Mouse (Mus musculus): Measurements from ENCODE around the gene Prkg1. TPM values are rescaled to one million over a fixed set of nuclear protein-coding genes. Genes with fewer than 3 reads are reported as not detected.

Gene Prkg1
- total and polyA plus RNA-seq, 3 experiments: 1.0 to 29.0 (median 22.9) TPM

- no peak for DNase-seq (ENCODE audit: low spot score)
- ATAC-seq (ENCODE audit: extremely low read depth, insufficient number of reproducible peaks, low FRiP score, poor library complexity, severe bottlenecking): no peak
- TF ChIP-seq TAL1 (conservative IDR thresholded peaks at IDR 0.05; ENCODE audit: low read depth, low read length): no peak
- TF ChIP-seq GATA2 (IDR thresholded peaks at IDR 0.05; ENCODE audit: borderline replicate concordance, low read depth, low read length): no peak
- TF ChIP-seq CTCF (IDR thresholded peaks at IDR 0.05; ENCODE audit: low read depth, low read length): no peak
- no peak for TF ChIP-seq GATA1 (IDR thresholded peaks at IDR 0.05; ENCODE audit: borderline replicate concordance, low read length)
- TF ChIP-seq POLR2AphosphoS5 (IDR thresholded peaks at IDR 0.05; ENCODE audit: insufficient replicate concordance, low read depth, low read length): no peak
Measured at GRCm38 (mm10) chr19:31149902-31150301, 614.9 kb downstream of the Prkg1 start.

GRCm38 (mm10) chr19:31147457-31147856, 617.4 kb downstream of the Prkg1 start:
- ATAC-seq (ENCODE audit: extremely low read depth, insufficient number of reproducible peaks, low FRiP score, poor library complexity, severe bottlenecking): no peak

More at GRCm38 (mm10) chr19:31149902-31150301, 614.9 kb downstream of the Prkg1 start:
- no peaks in the 10 kb centered on the region for H3K9me3 ChIP-seq (replicated peaks)
- H3K36me3 ChIP-seq (replicated peaks): no peaks in the 10 kb centered on the region
- no peaks in the 10 kb centered on the region for H3K4me1 ChIP-seq (ENCODE audit: insufficient read depth, low read depth, low read length)
- no peak overlapping the region for H3K4me3 ChIP-seq (ENCODE audit: low read depth, low read length)
- H3K27me3 ChIP-seq (ENCODE audit: insufficient read depth, low read length): peaks cover 7% of the 10 kb centered on the region; the same call in 1 of the 2 replicates

GRCm38 (mm10) chr19:31146156-31146555, 618.7 kb downstream of the Prkg1 start:
- ATAC-seq (ENCODE audit: extremely low read depth, insufficient number of reproducible peaks, low FRiP score, poor library complexity, severe bottlenecking) (no peak), DNase-seq (ENCODE audit: low spot score) (no peak)
- Histone ChIP-seq H3K36me3 (replicated peaks) (no peaks in the 10 kb centered on the region), H3K27me3 (ENCODE audit: insufficient read depth, low read length) (peaks cover 2% of the 10 kb centered on the region; the same call in 1 of the 2 replicates), H3K4me3 (ENCODE audit: low read depth, low read length) (no peak overlapping the region), H3K4me1 (ENCODE audit: insufficient read depth, low read depth, low read length) (no peaks in the 10 kb centered on the region), H3K9me3 (replicated peaks) (no peaks in the 10 kb centered on the region)
- TF ChIP-seq GATA2 (IDR thresholded peaks at IDR 0.05; ENCODE audit: borderline replicate concordance, low read depth, low read length) (no peak), GATA1 (IDR thresholded peaks at IDR 0.05; ENCODE audit: borderline replicate concordance, low read length) (no peak), TAL1 (conservative IDR thresholded peaks at IDR 0.05; ENCODE audit: low read depth, low read length) (no peak), POLR2AphosphoS5 (IDR thresholded peaks at IDR 0.05; ENCODE audit: insufficient replicate concordance, low read depth, low read length) (no peak), CTCF (IDR thresholded peaks at IDR 0.05; ENCODE audit: low read depth, low read length) (no peak)

More at GRCm38 (mm10) chr19:31147457-31147856, 617.4 kb downstream of the Prkg1 start:
- no peaks in the 10 kb centered on the region for H3K4me1 ChIP-seq (ENCODE audit: insufficient read depth, low read depth, low read length)
- no peaks in the 10 kb centered on the region for H3K36me3 ChIP-seq (replicated peaks)
- no peaks in the 10 kb centered on the region for H3K9me3 ChIP-seq (replicated peaks)
- no peak for TF ChIP-seq CTCF (IDR thresholded peaks at IDR 0.05; ENCODE audit: low read depth, low read length)
- DNase-seq (ENCODE audit: low spot score): no peak
- H3K27me3 ChIP-seq (ENCODE audit: insufficient read depth, low read length): peaks cover 2% of the 10 kb centered on the region; the same call in 1 of the 2 replicates
- no peak overlapping the region for H3K4me3 ChIP-seq (ENCODE audit: low read depth, low read length)

- TF ChIP-seq POLR2AphosphoS5 (IDR thresholded peaks at IDR 0.05; ENCODE audit: insufficient replicate concordance, low read depth, low read length) (no peak), TAL1 (conservative IDR thresholded peaks at IDR 0.05; ENCODE audit: low read depth, low read length) (no peak), GATA1 (IDR thresholded peaks at IDR 0.05; ENCODE audit: borderline replicate concordance, low read length) (no peak), GATA2 (IDR thresholded peaks at IDR 0.05; ENCODE audit: borderline replicate concordance, low read depth, low read length) (no peak)
- DNase-seq (ENCODE audit: low spot score) (no peak), ATAC-seq (ENCODE audit: extremely low read depth, insufficient number of reproducible peaks, low FRiP score, poor library complexity, severe bottlenecking) (no peak)
- H3K4me3 ChIP-seq (ENCODE audit: low read depth, low read length): no peak overlapping the region
- no peaks in the 10 kb centered on the region for H3K9me3 ChIP-seq (replicated peaks)
- peaks cover 2% of the 10 kb centered on the region; the same call in 1 of the 2 replicates for H3K27me3 ChIP-seq (ENCODE audit: insufficient read depth, low read length)
- no peaks in the 10 kb centered on the region for H3K4me1 ChIP-seq (ENCODE audit: insufficient read depth, low read depth, low read length)
- H3K36me3 ChIP-seq (replicated peaks): no peaks in the 10 kb centered on the region
Measured at GRCm38 (mm10) chr19:31141905-31142304, 622.9 kb downstream of the Prkg1 start.

- no peaks in the 10 kb centered on the region for H3K27me3 ChIP-seq (ENCODE audit: insufficient read depth, low read length)
- H3K4me1 ChIP-seq (ENCODE audit: insufficient read depth, low read depth, low read length): no peaks in the 10 kb centered on the region
- no peak for DNase-seq (ENCODE audit: low spot score)
- H3K9me3 ChIP-seq (replicated peaks): no peaks in the 10 kb centered on the region
- no peak for ATAC-seq (ENCODE audit: extremely low read depth, insufficient number of reproducible peaks, low FRiP score, poor library complexity, severe bottlenecking)
- TF ChIP-seq TAL1 (conservative IDR thresholded peaks at IDR 0.05; ENCODE audit: low read depth, low read length): no peak
- TF ChIP-seq GATA2 (IDR thresholded peaks at IDR 0.05; ENCODE audit: borderline replicate concordance, low read depth, low read length): no peak
- no peak for TF ChIP-seq POLR2AphosphoS5 (IDR thresholded peaks at IDR 0.05; ENCODE audit: insufficient replicate concordance, low read depth, low read length)
- no peak for TF ChIP-seq GATA1 (IDR thresholded peaks at IDR 0.05; ENCODE audit: borderline replicate concordance, low read length)
- TF ChIP-seq CTCF (IDR thresholded peaks at IDR 0.05; ENCODE audit: low read depth, low read length): no peak
- no peaks in the 10 kb centered on the region for H3K36me3 ChIP-seq (replicated peaks)
- H3K4me3 ChIP-seq (ENCODE audit: low read depth, low read length): no peak overlapping the region
Measured at GRCm38 (mm10) chr19:31136316-31136715, 628.5 kb downstream of the Prkg1 start.

- DNase-seq (ENCODE audit: low spot score): no peak
- Histone ChIP-seq H3K27me3 (ENCODE audit: insufficient read depth, low read length) (no peaks in the 10 kb centered on the region), H3K36me3 (replicated peaks) (no peaks in the 10 kb centered on the region), H3K9me3 (replicated peaks) (no peaks in the 10 kb centered on the region), H3K4me1 (ENCODE audit: insufficient read depth, low read depth, low read length) (no peaks in the 10 kb centered on the region), H3K4me3 (ENCODE audit: low read depth, low read length) (no peak overlapping the region)
- no peak for ATAC-seq (ENCODE audit: extremely low read depth, insufficient number of reproducible peaks, low FRiP score, poor library complexity, severe bottlenecking)
- TF ChIP-seq CTCF (IDR thresholded peaks at IDR 0.05; ENCODE audit: low read depth, low read length) (no peak), GATA2 (IDR thresholded peaks at IDR 0.05; ENCODE audit: borderline replicate concordance, low read depth, low read length) (no peak), TAL1 (conservative IDR thresholded peaks at IDR 0.05; ENCODE audit: low read depth, low read length) (no peak), POLR2AphosphoS5 (IDR thresholded peaks at IDR 0.05; ENCODE audit: insufficient replicate concordance, low read depth, low read length) (no peak), GATA1 (IDR thresholded peaks at IDR 0.05; ENCODE audit: borderline replicate concordance, low read length) (no peak)
Measured at GRCm38 (mm10) chr19:31132614-31133013, 632.2 kb downstream of the Prkg1 start.
